Mouse (Mus musculus) lung, postnatal 0 days (tissue): ENCODE data around the gene Soat1.

Experiments
- CTCF ChIP-seq: IDR thresholded peaks from 2 replicates; pipeline ENCODE4 v1.5.1; 2016; ENCODE audit warnings: antibody characterized with exemption, mild to moderate bottlenecking
- EP300 ChIP-seq: IDR thresholded peaks from 2 replicates; pipeline ENCODE4 v1.6.1; 2016; ENCODE audit warnings: antibody characterized with exemption, mild to moderate bottlenecking, control low read depth

DNA sequence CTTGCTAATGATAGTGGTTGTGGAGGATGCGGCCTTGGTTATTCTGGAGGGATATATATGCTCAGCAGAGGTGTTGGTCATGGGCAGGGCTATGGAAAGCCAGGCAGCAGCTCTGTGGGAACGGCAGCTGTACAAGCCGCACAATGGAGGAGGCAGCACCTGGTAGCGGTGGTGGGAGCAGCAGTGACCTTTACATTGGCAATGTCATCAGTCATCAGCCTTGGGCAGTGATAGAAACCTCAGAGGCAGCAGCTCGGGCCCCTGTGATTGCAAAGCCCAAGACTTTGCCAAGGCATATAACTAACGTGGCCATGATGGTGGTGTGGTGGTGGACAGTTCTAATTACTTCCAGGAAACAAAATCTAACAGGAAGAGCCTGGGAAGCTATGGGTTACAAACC is 50.6 kb downstream of the Soat1 start:
- TF ChIP-seq CTCF: no peak
- TF ChIP-seq EP300: no peak
